Mouse (Mus musculus) layer of hippocampus, adult 9-10 months (tissue): ENCODE measurements at regions not wholly inside any gene's neighbourhood (a gene's known extent, or its start where the extent isn't known, plus 50 kb on each side); places are given as distances from the start of the nearest gene placed in this dataset.
A peak's percentile ranks its signal among the peaks of the same experiment; 100 is the strongest.
"Not testable (repeated sequence)": the region's sequence is repeated elsewhere in the genome, so short reads cannot be mapped to it uniquely, and the experiment has no call there.

Source experiments
- DNase-seq: peaks from one replicate; pipeline ENCODE4 v3.0.0; 2022; ENCODE audit warnings: low spot score

- DNase-seq, result not testable (repeated sequence)
Observed at GRCm38 (mm10) chr1:23316288-23316687, 81.3 kb downstream of the Ogfrl1 start.

DNA sequence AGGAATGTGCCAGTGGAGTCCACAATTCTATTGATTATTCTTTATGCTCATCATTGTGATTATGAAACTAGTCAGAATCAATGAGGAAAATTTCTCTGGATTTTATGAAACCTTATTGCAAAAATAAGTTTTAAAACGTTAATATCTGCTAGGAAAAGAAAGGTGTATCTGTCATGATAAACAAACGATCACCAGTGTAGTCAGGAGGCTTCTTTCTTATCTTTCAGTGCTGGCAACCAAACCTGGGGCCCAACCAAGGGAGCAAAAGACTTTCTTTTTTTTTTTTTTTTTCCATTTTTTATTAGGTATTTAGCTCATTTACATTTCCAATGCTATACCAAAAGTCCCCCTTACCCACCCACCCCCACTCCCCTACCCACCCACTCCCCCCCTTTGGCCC is 82.7 kb downstream of the Ogfrl1 start:
- not testable (repeated sequence) for DNase-seq

DNA sequence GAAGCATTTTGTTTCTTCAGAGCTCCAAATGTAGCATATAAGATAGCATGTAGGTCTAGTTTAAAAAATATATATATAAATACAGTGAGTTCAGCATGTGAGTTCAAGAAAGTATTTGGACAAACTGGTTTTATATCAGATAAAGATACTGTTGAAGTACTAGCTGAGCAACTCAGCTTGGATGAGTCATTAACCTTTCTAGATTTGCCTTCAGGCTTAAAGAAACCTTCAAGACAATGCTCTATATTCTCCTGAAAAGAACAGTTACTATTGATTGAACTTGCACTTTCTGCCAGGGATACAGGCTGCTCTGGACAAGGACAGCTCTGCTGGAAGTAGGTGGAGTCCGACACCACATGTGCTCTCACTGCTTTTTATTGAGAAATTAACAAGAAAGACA is 104.9 kb downstream of the Ogfrl1 start:
- DNase-seq, result no peak

DNA sequence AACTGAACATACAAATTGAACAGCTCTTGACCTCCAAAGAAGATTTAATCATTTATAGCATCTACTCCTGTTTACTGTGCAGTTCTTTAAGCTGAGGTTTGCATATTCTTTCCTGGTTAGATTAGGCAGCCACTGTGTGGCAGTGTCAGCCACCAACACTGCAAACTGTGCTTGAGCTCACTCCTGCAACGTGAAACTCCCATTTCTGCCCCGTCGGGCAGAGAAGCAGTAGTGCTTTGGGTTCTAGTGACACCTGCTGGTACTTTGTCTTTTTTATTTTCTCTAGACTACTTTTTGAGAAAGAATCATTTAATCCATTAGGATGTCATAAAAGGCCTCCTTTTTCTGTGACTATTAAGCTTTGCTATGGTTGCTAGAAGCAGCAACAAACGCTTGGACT is 110.8 kb downstream of the Ogfrl1 start:
- DNase-seq, result peak; percentile 35

- DNase-seq, result no peak
Observed at GRCm38 (mm10) chr1:23282870-23283219, 114.7 kb downstream of the Ogfrl1 start.

DNA sequence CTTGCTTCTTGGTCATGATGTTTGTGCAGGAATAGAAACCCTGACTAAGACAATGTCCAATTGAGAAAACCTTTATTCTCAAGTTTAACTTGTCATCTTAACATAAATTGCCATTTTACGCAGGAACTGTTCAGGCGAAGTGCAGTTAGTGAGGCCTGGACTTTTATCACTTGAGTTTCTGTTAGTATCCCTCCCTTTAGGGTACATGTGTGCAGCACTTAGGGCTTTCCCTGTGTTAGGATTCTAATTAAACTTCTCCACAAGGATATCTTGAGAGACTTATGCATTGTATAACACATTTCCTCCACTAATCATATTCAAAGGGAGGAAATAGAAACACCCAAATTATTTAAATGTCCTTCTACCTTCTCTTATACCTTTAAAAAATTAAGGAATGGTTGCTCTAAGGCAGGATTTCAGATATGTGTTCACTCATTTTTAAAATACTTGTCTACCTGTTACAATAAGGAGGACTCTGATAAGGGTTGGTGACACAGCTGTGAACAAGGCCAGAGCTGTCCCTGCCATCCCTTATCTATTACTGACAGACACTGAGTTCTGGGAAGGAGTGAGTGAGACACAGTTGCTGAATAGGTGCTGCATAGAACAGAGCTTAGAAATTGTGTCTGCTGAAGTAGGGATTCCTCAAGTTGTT is 115.2 kb downstream of the Ogfrl1 start:
- DNase-seq, result no peak

GRCm38 (mm10) chr1:23279827-23280226 is 117.7 kb downstream of the Ogfrl1 start:
- DNase-seq, result no peak

DNA sequence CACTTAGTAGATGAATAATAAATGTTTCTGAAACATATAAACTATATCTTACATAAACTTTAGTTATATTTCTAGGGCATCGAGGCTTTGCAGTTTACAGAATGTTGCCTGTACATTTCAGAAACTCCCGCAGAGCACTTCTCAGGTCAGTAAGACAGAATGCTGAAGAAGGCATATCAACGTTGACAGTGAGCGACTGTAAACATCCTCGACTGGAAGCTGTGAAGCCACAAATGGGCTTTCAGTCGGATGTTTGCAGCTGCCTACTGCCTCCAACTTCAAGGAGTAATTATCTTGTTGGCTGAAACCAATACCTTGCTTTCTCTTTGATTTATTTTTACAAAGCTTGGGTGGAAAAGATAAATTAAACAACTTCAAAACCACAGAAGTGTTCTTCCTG is 125.5 kb downstream of the Ogfrl1 start:
- DNase-seq, result no peak

- DNase-seq, result no peak
Observed at GRCm38 (mm10) chr1:23270910-23271822, 126.4 kb downstream of the Ogfrl1 start.

- no peak for DNase-seq
Observed at GRCm38 (mm10) chr1:23268062-23268461, 129.5 kb downstream of the Ogfrl1 start.

GRCm38 (mm10) chr1:23265556-23266232 is 131.9 kb downstream of the Ogfrl1 start:
- DNase-seq, result no peak

GRCm38 (mm10) chr1:23264251-23264650 is 133.3 kb downstream of the Ogfrl1 start:
- DNase-seq, result no peak

GRCm38 (mm10) chr1:23263798-23264197 is 133.8 kb downstream of the Ogfrl1 start:
- DNase-seq, result no peak

GRCm38 (mm10) chr1:23261652-23262051 is 135.9 kb downstream of the Ogfrl1 start:
- no peak for DNase-seq

- DNase-seq, result no peak
Observed at GRCm38 (mm10) chr1:23257306-23257895, 140.2 kb downstream of the Ogfrl1 start.

DNA sequence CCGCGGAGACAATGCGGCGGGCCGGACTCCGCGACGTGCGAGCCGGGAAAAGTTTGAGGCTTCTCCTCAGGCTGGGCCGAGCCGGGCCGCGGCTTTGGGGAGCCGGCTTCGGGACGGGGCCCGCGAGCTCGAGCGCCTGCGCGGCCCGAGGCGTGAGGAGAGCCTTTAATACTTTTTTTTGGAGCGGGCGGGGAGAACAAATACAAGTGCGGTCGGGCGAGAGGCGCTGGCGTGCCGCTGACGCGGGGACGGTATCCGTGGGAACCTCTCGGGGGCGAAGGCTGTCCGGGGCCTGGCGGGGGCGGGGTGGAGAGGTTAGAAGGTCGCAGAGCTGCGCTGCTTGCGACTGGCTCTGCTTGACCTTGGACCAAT is 141.0 kb downstream of the Ogfrl1 start:
- DNase-seq, result peak; percentile 18

DNA sequence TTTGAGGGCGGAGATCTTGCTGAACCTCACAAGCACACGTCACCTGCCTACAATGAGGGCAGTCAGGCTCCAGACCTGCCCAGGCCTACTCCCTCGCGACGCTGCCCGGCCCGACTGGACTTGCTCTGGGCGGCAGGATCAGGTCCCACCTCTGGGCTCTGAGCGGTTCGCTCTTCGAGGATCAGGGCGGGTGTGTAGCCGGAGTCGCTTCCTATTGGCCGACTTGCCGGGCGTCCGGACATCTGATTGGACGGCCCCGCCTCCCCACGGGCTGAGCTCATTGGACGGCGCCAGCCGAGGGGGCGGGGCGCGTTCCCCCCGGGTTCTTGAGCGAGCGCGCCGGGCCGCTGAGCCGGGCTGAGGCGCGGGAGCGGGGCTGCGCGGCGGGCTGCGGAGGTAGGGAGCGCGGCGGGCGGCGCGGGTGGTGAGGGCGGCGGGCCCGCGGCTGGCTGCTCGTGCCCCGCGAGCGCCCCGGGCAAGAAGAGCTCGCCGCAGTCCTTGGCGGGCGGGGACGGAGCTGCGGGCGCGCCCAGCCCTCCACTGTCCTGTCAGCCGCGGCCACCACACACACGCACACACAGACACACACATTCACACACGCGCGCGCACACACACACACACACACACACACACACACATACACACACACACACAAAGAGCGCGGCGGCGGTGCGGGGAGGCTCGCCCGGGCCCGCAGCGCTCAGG is 141.5 kb downstream of the Ogfrl1 start:
- peak; percentile 84 for DNase-seq

DNA sequence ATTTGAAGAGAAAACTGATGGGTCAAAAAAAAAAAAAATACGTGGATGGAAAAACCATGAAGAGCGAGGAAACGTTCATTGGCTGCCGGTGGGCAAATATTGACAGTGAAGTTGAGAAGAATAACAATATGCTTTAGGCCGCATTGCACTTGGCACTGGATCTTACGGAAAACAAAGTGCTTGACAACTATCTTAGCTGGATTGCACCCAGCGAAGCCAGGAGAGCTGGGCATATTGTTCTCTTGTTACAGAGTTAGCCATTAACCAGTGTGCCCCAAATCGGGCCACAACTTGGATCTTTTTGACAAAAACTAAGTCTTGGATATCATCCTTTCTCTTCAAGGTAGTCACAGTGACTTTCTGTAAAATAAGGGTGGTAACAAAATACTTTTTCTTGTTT is 143.3 kb downstream of the Ogfrl1 start:
- no peak for DNase-seq

DNA sequence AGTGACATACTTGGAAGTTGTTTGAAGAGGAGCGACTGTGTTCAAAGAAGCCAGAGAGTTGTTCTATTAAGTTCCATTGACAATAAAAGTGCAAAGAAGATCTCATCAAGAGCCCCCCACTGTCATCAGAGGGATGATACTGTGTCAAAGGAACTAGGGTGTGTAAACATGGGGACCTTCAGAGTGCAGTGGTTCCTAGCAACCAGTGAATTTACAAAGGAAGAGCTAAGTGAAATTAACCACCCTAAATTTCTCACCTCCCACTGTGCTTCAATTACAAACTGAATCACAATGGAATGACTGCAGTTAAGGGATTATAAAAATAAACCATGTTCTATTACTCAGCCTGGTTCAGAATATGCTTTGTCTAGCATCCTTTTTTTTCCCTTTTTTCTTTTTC is 129.5 kb upstream of the 4933415F23Rik start:
- DNase-seq, result no peak

DNA sequence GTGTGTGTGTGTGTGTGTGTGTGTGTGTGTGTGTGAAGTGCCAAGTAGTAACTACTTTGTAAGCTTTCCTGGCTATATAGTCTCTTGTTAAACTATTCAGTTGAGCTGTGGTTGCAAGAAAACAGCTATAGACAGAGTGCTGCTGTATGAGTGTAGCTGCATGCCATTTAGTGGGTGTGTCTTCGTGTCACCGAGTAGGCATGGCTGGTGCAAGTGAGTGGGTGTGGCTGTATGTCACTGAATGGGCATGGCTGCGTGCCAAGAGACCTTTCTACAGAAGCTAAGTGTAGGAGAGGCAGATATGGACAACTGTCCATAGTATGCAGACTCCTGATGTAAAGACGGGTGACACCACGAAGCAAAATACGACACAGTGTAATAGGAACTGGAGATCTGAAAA is 126.4 kb upstream of the 4933415F23Rik start:
- no peak for DNase-seq

GRCm38 (mm10) chr1:23214462-23215158 is 112.6 kb upstream of the 4933415F23Rik start:
- no peak for DNase-seq
